Mouse (Mus musculus) stomach, postnatal 0 days (tissue): ENCODE measurements around the gene Ctcf.

ENCODE experiments used
- CTCF ChIP-seq: IDR thresholded peaks from 2 replicates; pipeline ENCODE4 v1.5.1; 2016; ENCODE audit warnings: antibody characterized with exemption, low read depth, mild to moderate bottlenecking, moderate library complexity
- EP300 ChIP-seq: optimal IDR thresholded peaks from 2 replicates; pipeline ENCODE3; 2016; ENCODE audit warnings: antibody characterized with exemption

GRCm38 (mm10) chr8:105635481-105635880 is 887 bp upstream of the Ctcf start:
- no peak for TF ChIP-seq CTCF
- TF ChIP-seq EP300 = no peak
